Mouse (Mus musculus): ENCODE measurements around the gene Camk2n1. TPM values are rescaled to one million over a fixed set of nuclear protein-coding genes. Genes with fewer than 3 reads are reported as not detected.

The Camk2n1 gene
- polyA plus RNA-seq, 1 experiment from 2014 or later: 5.2 TPM

DNA sequence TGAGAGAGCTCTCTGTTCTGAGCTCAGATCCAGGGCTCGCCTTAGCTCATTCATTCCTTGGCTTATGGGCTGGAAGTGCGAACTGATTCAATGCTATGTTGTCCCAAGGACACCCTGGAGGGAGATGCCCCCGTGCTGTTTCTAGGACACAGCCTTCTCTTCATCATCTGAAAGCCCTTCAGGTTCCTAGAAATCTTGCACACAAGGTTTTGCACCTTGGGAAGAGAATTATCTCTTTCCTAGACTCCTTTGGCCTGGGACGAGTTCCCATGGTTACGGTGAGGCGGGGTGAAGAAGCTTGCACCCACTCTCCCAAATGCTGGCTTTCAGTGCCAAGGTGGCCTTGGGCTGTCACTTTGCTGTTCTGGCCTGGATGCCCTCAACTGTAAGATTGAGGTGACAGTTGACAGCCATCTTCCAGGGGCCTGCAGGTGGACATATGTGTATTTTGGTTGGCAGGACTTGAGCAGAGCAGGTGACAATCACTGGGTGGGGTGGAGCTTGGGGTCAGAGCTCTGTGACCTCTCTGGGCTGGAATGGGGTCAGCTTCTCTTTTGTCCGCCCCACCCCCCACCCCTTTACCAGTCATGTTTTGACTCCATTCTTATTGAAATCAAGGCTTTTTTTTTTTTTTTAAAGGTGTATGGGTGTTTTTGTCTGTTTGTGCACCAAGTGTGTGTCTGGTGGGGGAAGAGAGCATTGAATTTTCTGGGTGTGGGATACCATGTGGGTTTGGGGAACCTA is 5.1 kb upstream of the Camk2n1 start:
- no peak for ATAC-seq (ENCODE audit: insufficient read depth, low FRiP score, low read depth)
- peaks cover 9% of the 10 kb centered on the region for H3K4me1 ChIP-seq
- WGBS: 68% methylated on average over 7 of the region's 7 CpGs
- no peaks in the 10 kb centered on the region for H3K36me3 ChIP-seq
- no peak overlapping the region for H3K4me2 ChIP-seq
- H3K27ac ChIP-seq: no peak overlapping the region
- H3K9me3 ChIP-seq: no peaks in the 10 kb centered on the region
- no peak overlapping the region for H3K9ac ChIP-seq
- H3K27me3 ChIP-seq (replicated peaks): no peaks in the 10 kb centered on the region
- no peak overlapping the region for H3K4me3 ChIP-seq (replicated peaks)

DNA sequence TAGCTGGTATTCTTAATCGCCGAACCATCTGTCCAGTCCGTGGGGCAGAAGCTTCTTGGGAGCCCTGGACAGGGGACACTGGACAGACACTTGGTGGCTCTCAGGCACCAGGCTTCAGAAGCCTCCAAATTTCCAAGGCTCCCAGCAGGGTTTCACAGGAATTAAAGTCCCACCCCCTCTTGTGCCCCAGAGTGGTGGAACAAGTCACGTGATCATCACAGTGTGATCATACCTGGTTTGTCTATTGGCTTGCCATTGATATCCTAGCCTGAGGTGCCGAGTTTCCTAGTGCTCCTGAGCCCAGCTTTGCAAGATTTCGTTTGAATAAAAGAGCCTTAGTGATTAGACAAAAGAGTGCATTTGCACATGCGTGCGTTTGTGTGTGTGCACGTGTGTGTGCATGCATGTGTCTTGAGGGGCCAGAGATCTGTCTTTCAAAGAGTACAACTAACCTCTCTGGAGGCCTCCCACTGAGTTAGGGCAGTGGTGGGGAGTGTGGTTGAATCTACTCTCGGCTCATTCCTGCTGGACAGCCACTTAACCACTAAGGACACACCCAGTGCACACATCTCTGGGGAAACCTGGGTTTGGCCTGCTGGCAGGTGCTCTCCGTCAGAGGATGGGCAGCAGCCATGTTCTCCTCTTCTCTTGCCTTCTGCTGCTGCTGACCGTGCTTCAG is 4.3 kb upstream of the Camk2n1 start:
- Histone ChIP-seq H3K27ac (no peak overlapping the region), H3K4me1 (peaks cover 9% of the 10 kb centered on the region), H3K27me3 (replicated peaks) (no peaks in the 10 kb centered on the region), H3K4me3 (replicated peaks) (no peak overlapping the region), H3K36me3 (no peaks in the 10 kb centered on the region), H3K9me3 (no peaks in the 10 kb centered on the region), H3K9ac (no peak overlapping the region), H3K4me2 (no peak overlapping the region)
- no peak for ATAC-seq (ENCODE audit: insufficient read depth, low FRiP score, low read depth)
- 61% methylated on average over 12 of the region's 12 CpGs for WGBS

DNA sequence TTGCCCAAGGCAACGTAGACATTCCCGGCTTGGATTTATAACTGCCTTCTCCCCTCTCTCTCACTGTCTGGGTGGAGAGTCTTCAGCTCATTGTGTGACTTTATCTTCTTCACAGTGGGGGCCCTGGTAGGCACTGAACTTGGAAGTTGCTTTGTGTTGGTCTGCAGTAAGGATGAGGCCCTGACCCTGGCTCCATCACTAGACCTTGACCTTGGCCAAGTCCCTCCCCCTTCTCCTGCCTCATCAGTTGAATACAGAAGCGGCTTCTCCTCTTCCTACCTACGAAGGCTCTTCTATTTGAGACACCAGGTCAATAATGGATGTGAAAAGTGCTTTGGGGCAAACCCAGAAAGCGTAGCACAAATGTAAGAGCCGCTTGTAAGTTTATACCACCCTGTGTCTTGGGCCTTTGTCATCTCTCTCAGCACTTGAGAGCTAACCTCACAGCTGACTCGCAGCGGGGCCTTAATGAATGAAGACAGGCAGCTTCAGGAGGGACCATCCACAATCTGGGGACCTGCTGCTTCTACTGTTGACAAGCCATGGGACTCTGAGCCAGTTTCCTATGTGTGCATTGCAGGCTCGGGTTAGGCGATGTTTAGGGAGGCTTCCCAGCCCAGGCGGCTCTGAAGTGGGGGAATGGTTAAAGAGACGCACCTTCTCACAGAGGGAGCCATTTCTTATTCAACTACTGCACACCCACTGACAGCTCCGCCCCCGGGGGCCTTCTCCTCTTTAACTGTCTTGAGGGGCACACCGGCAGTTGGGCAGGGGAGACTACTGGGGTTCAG is 1.6 kb upstream of the Camk2n1 start:
- no peak overlapping the region for H3K4me3 ChIP-seq (replicated peaks)
- no peak overlapping the region for H3K9ac ChIP-seq
- WGBS: 41% methylated on average over 15 of the region's 15 CpGs
- no peak overlapping the region for H3K4me2 ChIP-seq
- H3K27me3 ChIP-seq (replicated peaks): no peaks in the 10 kb centered on the region
- peaks cover 24% of the 10 kb centered on the region for H3K4me1 ChIP-seq
- no peak overlapping the region for H3K27ac ChIP-seq
- no peaks in the 10 kb centered on the region for H3K9me3 ChIP-seq
- ATAC-seq (ENCODE audit: insufficient read depth, low FRiP score, low read depth): no peak
- no peaks in the 10 kb centered on the region for H3K36me3 ChIP-seq

DNA sequence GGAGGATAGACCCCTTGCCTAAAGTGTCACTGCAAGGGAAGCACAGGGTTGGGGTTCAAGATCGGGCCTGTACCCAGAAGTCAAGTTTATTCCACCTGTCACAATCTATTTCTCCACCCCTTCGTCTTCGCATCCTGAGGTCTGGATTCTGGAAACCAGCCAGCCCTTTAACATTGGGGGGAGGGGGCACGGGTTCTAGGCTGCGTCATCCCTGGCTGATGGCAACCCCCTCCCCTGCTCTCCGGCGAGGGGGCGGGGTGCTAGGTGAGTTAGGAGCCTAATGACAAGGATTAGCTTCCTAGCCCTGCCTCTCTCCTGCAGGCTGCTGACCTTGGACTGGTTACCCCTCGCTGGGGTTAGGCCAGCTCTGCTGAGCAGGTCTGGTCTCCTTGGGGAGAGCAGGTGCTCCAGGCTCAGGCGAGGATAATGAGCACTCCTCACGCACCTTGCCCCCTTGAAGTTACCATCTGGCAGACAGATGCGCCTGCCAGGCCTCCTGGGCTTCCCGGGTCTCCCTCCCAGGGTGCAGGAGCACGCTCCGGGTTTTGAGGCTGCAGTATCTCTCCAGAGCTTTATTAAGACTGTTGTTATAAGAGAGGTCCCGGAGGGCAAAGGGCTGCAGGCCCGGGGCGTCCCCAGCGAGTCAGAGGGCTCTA is 889 bp upstream of the Camk2n1 start:
- 11% methylated on average over 19 of the region's 19 CpGs for WGBS
- H3K27ac ChIP-seq: peak overlapping the region; percentile 83; the same call in 1 of the 2 replicates
- peaks cover 24% of the 10 kb centered on the region for H3K4me1 ChIP-seq
- no peaks in the 10 kb centered on the region for H3K27me3 ChIP-seq (replicated peaks)
- ATAC-seq (ENCODE audit: insufficient read depth, low FRiP score, low read depth): peak; percentile 12; the same call in 1 of the 2 replicates
- no peaks in the 10 kb centered on the region for H3K36me3 ChIP-seq
- 0 out of 2 replicates have a peak overlapping the region, but pooled peaks have one; percentile 22 for H3K9ac ChIP-seq
- H3K4me3 ChIP-seq (replicated peaks): peak overlapping the region; percentile 87
- H3K9me3 ChIP-seq: no peaks in the 10 kb centered on the region
- peak overlapping the region; percentile 90 for H3K4me2 ChIP-seq

DNA sequence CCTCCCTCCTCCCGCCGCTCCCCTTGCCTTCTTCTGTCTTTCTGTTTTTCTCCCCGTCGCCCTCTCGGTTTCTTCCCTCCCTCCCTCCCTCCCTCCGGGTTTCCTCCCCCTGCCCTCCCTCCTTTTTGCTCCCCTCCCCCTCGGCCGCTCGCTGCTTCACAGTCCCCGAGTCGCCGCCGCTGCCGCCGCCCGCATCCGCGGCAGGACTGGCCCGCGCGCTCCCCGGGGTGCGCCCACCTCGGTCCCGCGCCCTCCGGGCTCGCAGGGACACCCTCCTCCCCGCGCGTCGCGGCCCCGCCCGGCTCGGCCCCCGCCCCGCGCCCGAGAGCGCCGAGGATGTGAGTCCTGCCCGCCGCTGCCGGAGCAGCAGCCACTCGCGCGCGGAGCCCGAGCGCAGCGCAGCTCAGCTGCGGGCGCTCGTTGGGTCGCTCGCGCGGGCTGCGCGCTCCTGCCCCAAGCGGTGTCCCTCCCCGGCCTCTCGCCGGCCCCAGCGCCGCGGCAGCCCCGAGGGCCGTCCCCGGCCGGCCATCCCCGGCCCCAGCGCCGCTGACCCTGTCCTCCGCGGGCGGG is 542 bp downstream of the Camk2n1 start:
- H3K4me2 ChIP-seq: peak overlapping the region; percentile 90
- peak overlapping the region; percentile 83 for H3K27ac ChIP-seq
- H3K27me3 ChIP-seq (replicated peaks): no peaks in the 10 kb centered on the region
- peak overlapping the region; percentile 87 for H3K4me3 ChIP-seq (replicated peaks)
- peak; percentile 5; the same call in 1 of the 2 replicates for ATAC-seq (ENCODE audit: insufficient read depth, low FRiP score, low read depth)
- H3K4me1 ChIP-seq: peaks cover 29% of the 10 kb centered on the region
- WGBS: under 1% methylated on average over 72 of the region's 78 CpGs
- H3K9me3 ChIP-seq: no peaks in the 10 kb centered on the region
- peak overlapping the region; percentile 92 for H3K9ac ChIP-seq
- no peaks in the 10 kb centered on the region for H3K36me3 ChIP-seq

DNA sequence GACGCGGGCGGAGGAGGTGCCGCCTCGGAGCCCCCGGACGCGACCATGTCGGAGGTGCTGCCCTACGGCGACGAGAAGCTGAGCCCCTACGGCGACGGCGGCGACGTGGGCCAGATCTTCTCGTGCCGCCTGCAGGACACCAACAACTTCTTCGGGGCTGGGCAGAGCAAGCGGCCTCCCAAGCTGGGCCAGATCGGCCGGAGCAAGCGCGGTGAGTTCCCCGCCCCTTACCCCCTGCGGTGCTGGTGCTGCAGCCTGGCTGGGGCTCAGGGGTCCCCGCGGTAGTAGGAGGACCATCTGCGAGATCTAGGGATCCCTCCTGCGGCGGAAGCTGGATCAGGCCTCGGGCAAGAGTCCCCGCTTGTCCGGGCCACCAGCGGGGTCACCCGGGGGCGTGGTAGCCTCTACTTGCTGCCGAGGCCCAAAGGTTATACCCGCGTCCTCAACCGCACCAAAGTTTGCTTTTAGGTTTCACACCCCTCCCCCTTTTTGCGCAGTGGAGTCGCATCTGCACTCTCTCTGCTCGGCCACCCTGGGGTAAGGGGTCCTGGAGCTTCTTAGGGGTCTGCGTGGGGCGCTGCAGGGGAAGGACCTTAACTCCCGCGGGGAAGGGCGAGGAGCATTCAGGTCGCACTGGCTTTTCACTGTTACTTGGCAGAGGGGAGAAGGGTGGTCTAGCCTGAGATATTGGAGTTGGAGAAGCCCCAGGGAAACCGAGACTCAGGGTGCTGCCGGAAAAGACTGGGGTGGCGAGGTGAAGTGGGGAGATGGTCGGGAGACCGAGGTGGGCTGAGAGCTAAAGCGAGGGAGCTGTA is 1.2 kb downstream of the Camk2n1 start:
- H3K36me3 ChIP-seq: no peaks in the 10 kb centered on the region
- peaks cover 33% of the 10 kb centered on the region for H3K4me1 ChIP-seq
- H3K9me3 ChIP-seq: no peaks in the 10 kb centered on the region
- H3K27me3 ChIP-seq (replicated peaks): no peaks in the 10 kb centered on the region
- no peak for ATAC-seq (ENCODE audit: insufficient read depth, low FRiP score, low read depth)
- peak overlapping the region; percentile 83 for H3K27ac ChIP-seq
- H3K9ac ChIP-seq: peak overlapping the region; percentile 92
- under 1% methylated on average over 58 of the region's 58 CpGs for WGBS
- H3K4me3 ChIP-seq (replicated peaks): peak overlapping the region; percentile 87
- peak overlapping the region; percentile 90 for H3K4me2 ChIP-seq

DNA sequence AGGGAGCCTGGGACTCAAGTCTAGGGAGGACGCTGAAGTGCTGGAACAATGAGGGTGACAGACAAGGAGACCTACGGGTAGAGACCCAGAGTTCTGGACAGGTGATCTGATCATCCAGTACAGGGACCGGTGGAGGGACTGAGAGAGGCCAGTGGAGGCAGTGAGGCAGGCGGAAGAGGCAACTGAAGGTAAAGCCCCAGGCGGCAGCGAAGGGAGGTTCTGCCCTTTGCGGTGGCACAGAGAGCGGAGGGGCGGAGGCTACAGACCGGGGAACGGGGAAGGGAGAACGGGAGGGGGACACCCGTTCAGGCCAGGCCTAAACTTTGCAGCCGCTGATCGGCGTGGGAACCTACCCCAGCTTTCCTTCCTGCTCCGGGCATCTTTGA is 1.8 kb downstream of the Camk2n1 start:
- Histone ChIP-seq H3K4me3 (replicated peaks) (peak overlapping the region; percentile 87), H3K9me3 (no peaks in the 10 kb centered on the region), H3K36me3 (no peaks in the 10 kb centered on the region), H3K4me1 (peaks cover 33% of the 10 kb centered on the region), H3K27ac (no peak overlapping the region), H3K27me3 (replicated peaks) (no peaks in the 10 kb centered on the region), H3K4me2 (peak overlapping the region; percentile 90), H3K9ac (peak overlapping the region; percentile 92; the same call in 1 of the 2 replicates)
- no peak for ATAC-seq (ENCODE audit: insufficient read depth, low FRiP score, low read depth)
- WGBS: 2% methylated on average over 17 of the region's 17 CpGs

DNA sequence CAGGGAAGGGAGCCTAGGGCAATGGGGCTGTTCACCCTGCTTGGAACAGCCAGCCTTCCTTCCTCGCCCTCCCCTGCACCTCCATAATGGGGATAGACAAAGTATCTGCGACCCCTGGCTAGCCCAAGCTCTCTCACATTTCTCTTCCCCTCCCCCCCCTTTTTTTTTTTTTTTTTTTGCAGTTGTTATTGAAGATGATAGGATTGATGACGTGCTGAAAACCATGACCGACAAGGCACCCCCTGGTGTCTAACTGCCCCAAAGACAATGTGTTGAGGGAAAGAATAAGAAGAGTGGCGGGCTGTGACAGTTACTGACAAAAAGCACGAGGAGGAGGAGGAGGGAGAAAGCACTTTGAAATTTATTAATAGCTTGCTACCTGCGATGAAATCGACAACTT is 2.4 kb downstream of the Camk2n1 start:
- H3K4me3 ChIP-seq (replicated peaks): peak overlapping the region; percentile 87
- no peaks in the 10 kb centered on the region for H3K9me3 ChIP-seq
- H3K36me3 ChIP-seq: no peaks in the 10 kb centered on the region
- H3K4me2 ChIP-seq: peak overlapping the region; percentile 90
- 23% methylated on average over 8 of the region's 8 CpGs for WGBS
- H3K27me3 ChIP-seq (replicated peaks): no peaks in the 10 kb centered on the region
- no peak overlapping the region for H3K27ac ChIP-seq
- no peak for ATAC-seq (ENCODE audit: insufficient read depth, low FRiP score, low read depth)
- peak overlapping the region; percentile 92; the same call in 1 of the 2 replicates for H3K9ac ChIP-seq
- H3K4me1 ChIP-seq: peaks cover 33% of the 10 kb centered on the region

DNA sequence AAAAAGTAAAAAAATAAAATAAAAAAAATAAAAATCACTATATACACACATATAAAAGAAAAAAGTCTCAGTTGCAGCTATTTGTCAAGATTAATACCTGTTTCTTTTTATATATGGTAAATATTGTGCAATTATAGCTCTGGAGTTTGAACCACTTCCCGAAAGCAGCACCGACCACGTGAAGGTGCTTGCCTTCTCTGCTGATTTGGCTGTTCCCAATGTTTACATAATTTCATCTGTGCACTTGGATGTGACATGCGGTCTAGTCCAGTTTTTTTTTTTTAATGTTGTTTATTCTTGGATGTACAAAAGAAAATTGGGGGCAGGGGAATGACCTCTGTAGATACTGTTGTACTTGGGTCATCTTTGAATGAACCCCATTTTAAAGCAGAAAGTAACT is 3.0 kb downstream of the Camk2n1 start:
- Histone ChIP-seq H3K9ac (no peak overlapping the region), H3K4me1 (peaks cover 33% of the 10 kb centered on the region), H3K27ac (no peak overlapping the region), H3K4me3 (replicated peaks) (no peak overlapping the region), H3K36me3 (no peaks in the 10 kb centered on the region), H3K9me3 (no peaks in the 10 kb centered on the region), H3K27me3 (replicated peaks) (no peaks in the 10 kb centered on the region), H3K4me2 (no peak overlapping the region)
- WGBS: 25% methylated on average over 4 of the region's 4 CpGs
- no peak for ATAC-seq (ENCODE audit: insufficient read depth, low FRiP score, low read depth)

DNA sequence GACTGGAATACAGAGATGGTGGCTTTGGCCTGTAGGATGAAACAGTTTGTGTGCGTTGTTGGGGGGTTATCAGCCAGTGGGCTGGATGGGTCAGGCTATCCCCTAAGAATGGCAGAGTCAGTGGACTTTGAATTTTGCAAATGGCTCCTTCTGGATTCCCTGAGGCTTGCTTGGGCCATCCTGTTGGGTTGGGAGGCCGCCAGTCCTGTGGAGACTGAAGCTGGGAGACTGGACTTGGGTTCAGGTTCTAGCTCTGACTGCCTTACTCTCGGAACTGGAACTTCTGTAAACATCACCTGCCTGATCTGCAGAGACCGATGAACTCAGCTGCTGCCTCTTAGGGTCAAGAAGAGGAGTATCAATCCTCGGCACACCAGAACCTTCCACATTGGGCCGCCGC is 4.1 kb downstream of the Camk2n1 start:
- Histone ChIP-seq H3K27me3 (replicated peaks) (no peaks in the 10 kb centered on the region), H3K27ac (no peak overlapping the region), H3K4me2 (no peak overlapping the region), H3K36me3 (no peaks in the 10 kb centered on the region), H3K9me3 (no peaks in the 10 kb centered on the region), H3K9ac (no peak overlapping the region), H3K4me1 (peaks cover 41% of the 10 kb centered on the region), H3K4me3 (replicated peaks) (no peak overlapping the region)
- ATAC-seq (ENCODE audit: insufficient read depth, low FRiP score, low read depth): no peak
- 81% methylated on average over 7 of the region's 7 CpGs for WGBS

Measured in stomach, embryonic 15.5 days (tissue).